Mouse (Mus musculus): ENCODE measurements at regions not wholly inside any gene's neighbourhood (a gene's known extent, or its start where the extent isn't known, plus 50 kb on each side); places are given as distances from the start of the nearest gene placed in this dataset.

DNA sequence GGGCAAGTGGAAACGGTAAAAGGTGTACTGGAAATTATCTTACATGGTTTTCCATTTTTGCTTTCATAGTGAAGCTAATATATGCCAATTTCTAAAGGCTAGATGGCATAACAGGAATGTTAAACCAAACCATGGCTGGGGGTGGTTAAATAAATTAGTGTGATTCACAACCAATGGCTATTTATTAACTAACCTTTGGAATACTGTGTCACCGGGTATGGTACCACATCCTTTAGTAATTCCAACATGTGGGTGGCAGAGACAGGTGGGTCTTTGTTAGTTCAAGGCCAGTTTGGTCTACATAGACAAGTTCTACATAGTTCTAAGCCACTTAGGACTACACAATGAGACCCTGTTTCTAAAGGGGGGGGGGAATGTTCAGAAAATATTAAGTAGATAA, 179.8 kb upstream of the Plxnc1 start:
- intact Hi-C loops (cut with DNase I) = no loop called here
- no peak for DNase-seq (ENCODE audit: low spot score in 2 of 2)

GRCm38 (mm10) chr10:95120007-95120406, 175.4 kb upstream of the Plxnc1 start:
- intact Hi-C loops (cut with DNase I) = no loop called here
- DNase-seq (ENCODE audit: low spot score in 2 of 2) = no peak

DNA sequence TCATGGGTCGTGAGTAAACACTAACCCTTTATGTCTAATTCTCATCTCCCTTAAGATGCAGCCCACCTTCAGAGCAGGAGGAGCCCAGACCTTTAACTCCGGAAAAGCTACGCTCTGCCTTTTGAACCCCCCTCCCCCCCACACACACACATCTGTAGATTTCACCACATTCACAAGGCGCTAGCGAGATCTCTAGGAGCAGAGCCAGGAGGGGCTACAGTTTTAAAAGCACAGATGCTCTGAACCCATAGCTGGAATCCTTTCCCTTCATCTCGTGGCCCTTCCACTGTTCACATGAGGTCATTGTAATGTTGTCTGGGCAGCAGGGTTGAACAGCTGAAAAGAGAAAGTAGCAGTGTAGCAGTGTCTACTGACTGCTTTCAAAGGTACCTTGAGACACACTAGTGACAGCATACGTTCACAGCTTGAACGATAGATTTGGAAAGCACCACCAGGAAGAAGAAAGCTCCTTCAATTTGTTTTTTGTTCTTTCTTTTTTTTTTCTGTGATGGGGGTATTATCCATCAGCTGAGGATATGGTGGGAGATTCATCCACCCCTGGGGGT, 174.2 kb upstream of the Plxnc1 start:
- no peak for DNase-seq (ENCODE audit: low spot score in 2 of 2)
- intact Hi-C loops (cut with DNase I) = no loop called here

DNA sequence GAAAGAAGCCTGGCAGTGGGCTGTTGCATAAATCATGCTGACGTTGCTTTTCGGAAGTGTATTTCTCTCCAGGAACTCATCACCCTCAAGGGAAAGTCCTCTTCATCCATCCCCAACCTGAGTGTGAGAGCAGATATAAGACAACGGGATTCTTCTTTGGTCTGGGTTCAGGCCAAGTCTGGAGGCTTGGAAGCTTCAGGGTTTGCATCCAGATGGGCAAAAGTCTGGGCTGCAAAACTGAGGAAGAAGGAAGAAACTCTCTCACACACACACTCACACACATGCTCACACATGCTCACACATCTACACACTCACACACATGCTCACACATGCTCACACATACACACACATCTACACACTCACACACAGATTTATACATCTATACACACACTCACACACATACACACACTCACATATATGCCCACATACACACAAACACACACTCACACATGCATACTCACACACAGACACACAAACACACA, 173.1 kb upstream of the Plxnc1 start:
- DNase-seq (ENCODE audit: low spot score in 2 of 2) = no peak
- intact Hi-C loops (cut with DNase I) = no loop called here

DNA sequence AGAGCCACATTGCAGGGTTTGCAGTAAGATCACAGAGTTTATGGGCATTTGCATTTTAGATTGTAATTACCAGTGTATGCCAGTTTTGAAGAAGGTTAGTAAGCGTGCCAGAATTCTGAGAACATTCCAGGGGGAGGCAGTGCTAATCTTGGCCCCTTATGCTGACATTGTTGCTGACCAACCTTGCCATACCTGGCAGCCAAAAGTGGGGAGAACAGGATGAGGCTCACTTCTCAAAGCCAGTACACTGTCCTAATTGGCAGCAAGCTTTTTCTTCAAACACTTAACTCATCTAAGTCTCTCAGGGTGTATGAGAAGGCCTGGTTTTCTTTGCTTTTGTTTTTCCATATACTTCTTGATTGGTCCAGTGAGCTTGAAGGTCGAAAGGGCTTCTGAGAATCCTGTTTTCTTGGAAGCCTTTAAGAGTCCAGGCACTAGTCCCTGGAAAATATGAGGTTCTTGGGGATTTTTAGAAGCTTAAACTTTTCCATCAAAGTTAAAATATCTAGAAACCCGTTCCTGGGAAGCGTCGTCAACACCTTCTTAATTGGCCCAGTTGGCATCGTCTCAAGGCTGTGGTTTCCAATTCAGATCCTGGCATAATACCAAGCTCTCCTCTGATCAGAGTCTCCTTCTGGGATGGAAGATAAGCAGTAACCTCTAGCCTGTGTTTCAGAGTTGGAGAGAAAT, 172.6 kb upstream of the Plxnc1 start:
- intact Hi-C loops (cut with DNase I) = no loop called here
- DNase-seq (ENCODE audit: low spot score in 2 of 2) = peak in 1 of 2 experiments; percentile 17

DNA sequence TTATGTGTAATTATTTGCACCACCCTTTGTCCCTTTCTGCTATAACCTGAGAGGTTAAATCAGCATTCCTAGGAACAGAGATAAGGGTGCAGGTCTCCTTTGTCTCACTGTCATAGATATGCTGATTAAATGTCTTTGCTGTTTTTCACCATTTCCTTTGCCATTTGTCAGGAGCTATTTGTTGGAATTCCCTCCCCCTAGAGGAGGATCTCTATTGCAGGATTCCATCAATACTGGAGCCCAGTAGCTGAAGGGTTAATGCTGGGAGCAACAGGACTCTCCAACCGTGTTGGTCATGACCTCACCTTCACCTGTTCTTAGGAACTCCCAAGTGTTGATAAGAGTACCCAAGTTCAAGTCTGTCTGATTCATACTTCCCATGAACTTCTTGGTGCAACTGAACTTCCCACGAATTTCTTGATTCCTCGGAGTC, 172.0 kb upstream of the Plxnc1 start:
- intact Hi-C loops (cut with DNase I) = no loop called here
- DNase-seq (ENCODE audit: low spot score in 2 of 2) = no peak

DNA sequence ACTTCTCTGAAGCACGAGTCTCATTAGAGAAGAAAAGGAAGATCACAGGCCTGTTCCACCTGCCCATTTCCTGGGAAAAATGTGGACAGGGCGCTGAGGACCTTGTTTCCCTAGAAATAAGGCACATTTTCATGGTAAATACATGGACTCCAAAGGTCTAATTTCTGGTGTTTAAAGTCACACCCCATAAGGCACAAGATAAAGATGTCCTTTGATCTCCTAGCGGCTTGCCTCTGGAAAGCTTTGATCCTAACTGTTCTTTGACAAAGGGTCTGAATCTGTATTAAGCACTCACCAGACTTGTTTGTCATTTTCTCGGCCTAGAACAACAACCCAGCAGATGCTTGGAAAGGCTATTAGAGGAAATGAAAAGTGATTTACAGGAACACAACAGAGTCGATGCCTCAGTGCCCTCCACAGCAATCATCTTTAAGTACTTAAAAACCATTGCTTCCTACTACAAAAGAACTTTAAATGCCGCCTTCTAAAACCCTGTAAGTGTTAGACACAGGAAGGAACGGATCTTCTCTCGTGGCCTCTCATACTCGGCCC, 168.3 kb upstream of the Plxnc1 start:
- intact Hi-C loops (cut with DNase I) = no loop called here
- DNase-seq (ENCODE audit: low spot score in 2 of 2) = no peak

DNA sequence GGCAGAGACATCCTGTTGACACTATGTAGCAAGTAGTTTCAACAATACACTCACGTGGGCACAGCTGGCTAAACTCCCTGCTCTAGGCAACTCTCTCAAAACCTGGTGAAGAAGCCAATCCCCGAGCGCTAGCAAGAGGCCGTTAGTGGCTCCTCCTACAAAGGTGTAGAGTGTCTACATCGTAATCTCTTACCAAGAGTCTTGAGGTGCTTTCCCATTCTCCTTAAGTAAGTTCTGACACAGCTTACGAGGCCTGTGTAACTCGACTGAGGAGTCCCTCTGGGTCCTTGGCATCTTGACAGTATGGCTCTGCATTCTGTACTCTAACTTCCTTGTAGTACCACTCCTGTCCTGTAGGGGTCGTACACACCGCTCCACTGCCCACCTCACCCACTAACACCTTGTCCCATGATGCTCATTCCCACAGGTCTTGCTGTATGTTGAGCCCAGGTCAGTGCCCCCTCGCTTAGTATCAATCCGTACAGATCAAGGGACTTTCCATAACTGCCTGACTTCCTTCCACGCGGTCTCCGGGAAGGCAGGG, 167.7 kb upstream of the Plxnc1 start:
- no peak for DNase-seq (ENCODE audit: low spot score in 2 of 2)
- intact Hi-C loops (cut with DNase I) = no loop called here

DNA sequence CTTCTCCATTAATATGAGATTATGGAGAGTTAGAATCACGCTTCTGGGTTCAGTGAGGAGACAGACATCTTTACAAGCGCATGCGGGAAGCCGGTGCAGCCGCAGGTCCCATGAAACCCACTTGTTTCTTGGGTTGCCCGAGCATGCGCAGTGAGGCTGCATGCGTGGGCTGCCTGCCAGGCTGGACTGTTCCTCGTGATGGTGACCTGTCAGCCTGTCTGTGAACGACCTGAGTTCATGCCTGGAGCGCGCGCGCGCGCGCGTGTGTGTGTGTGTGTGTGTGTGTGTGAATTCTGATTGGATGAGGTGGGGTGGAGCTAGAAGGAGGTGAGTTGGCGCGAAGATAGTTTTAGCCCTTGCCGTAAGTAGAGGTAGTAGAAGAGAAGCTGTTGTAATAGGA, 166.2 kb upstream of the Plxnc1 start:
- intact Hi-C loops (cut with DNase I) = no loop called here
- no peak for DNase-seq (ENCODE audit: low spot score in 2 of 2)

GRCm38 (mm10) chr10:95109576-95109975, 164.9 kb upstream of the Plxnc1 start:
- intact Hi-C loops (cut with DNase I) = loop anchor here (10.0 kb wide), 1 partner anchor 215 kb away; the partner anchor contains the start of gene Cradd
- no peak for DNase-seq (ENCODE audit: low spot score in 2 of 2)

GRCm38 (mm10) chr10:95107532-95108251, 163.1 kb upstream of the Plxnc1 start:
- DNase-seq (ENCODE audit: low spot score in 2 of 2) = no peak

DNA sequence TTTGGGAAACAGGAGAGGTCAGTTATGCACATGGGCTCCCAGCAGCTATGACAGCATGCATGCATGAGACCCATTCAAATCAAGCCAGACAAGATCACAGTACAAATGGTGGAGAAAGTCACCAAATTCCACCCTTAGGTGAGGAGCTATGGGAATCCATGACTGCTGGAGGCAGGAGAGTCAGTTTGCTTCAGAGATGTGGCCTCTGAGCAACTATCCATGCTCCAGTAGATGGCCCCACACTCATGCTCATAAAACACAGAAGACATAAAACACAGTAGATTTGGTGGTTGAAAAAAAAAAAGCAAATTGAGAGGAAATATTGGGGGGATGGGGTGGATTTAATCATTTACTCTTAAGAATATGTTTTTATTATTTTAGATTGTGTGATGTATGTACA, 159.2 kb upstream of the Plxnc1 start:
- intact Hi-C loops (cut with DNase I) = loop anchor here (5.0 to 10.0 kb wide), 3 partner anchors 221 to 373 kb away; partner anchors contain the start of genes Cradd and Socs2
- peak; percentile 21 to 41 for DNase-seq (ENCODE audit: low spot score in 2 of 2)

More at GRCm38 (mm10) chr10:95107532-95108251, 163.1 kb upstream of the Plxnc1 start:
- intact Hi-C loops (cut with DNase I) = loop anchor here (10.0 kb wide), 1 partner anchor 217 kb away; the partner anchor contains the start of gene Cradd

DNA sequence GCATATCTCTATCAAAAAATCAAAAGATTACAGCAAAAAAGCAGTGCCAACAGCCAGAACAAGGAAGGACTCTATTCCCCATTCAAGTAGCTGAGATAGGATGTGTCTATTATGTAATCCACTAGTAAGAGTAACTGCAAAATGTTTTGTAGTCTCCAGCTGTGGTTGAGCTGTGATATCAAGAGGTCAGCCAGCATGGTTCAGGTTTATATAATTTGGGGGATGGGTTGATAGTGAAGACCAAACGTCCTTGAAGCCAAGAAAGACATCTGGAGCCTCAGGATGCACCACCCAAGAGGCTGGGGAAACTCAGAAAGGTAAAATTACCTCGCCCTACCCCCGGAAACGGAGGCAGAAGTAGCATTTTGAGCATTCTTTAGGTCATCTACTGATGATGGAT, 158.3 kb upstream of the Plxnc1 start:
- intact Hi-C loops (cut with DNase I) = loop anchor here (5.0 to 10.0 kb wide), 3 partner anchors 222 to 374 kb away; partner anchors contain the start of genes Cradd and Socs2

DNA sequence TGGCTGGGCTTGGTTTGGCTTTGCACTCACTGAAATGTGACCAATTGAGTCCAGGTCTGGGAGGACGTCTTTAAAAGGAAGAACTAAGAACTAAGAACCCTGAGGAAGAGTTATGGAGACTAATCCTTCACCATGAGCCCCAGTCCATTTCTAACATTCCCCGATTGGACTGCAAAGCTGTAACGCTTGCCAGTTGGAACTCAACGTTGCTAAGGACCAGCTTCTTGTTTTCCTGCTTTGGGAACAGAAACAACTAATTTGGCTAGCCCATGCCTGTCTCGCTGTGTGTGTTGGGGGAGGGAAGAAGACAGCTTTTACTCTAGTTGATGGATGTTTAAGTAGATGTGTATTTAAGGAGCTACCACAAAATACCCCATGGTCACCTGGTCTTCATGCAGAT, 155.3 kb upstream of the Plxnc1 start:
- intact Hi-C loops (cut with DNase I) = loop anchor here (5.0 to 10.0 kb wide), 3 partner anchors 225 to 377 kb away; partner anchors contain the start of genes Cradd and Socs2
- peak; percentile 24 to 26 for DNase-seq (ENCODE audit: low spot score in 2 of 2)

More for the DNA sequence above, 158.3 kb upstream of the Plxnc1 start:
- DNase-seq (ENCODE audit: low spot score in 2 of 2) = no peak

DNA sequence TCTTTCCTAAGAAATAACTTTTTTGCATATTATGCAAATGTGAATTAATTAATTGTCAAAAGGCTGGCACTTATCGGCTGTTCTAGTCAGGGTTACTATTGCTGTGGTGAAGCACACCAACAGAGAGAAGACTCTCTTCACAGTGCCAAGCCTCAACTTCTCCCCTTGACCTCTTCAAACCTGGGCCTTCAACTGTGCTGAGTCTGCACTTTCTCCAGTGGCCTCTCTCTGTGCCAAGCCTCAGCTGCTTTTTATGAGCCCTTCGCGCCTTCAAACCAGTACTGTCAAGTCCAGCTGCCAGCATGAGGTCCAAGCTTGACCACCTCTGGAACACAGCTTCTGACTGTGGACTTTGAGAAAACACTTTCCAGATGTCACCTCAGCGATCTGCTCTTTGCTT, 151.2 kb upstream of the Plxnc1 start:
- DNase-seq (ENCODE audit: low spot score in 2 of 2) = no peak
- intact Hi-C loops (cut with DNase I) = no loop called here

DNA sequence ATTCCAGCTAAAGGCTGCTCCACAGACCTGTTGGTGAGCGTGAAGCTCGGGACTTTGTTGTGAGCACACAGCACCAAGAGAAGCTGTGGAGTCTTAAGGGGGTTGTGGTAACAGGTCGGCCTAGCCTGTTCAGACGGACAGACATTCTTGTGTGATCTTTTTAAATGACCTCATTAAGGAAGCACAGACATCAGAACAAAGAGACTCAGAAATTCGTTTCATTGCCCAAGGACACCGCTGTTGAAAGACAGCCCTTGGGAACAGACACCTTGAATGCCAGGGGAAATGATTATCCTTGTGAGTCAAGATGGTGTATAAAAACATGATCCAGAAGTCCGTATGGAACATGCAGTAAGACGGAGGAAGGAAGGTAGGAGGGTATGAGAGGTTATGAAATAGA, 150.1 kb upstream of the Plxnc1 start:
- intact Hi-C loops (cut with DNase I) = no loop called here
- DNase-seq (ENCODE audit: low spot score in 2 of 2) = no peak

DNA sequence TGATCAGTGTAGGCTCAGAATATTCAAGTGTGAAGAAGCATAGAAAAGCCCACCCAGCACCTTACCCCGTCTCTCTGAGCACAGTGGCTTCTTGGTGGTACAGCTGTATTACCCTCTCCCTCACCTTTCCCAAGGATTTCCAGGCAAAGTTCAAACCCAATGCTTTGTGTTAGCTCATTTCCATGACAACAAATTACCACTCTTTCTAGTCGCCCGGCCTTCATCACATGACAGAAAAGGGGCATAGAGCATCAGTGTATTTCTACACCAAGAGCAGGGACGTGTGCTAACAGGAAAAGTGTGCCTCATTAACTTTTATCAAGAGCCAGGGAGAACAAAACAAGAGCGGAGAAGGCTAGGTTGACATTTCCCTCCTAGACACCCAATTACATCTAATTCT, 148.6 kb upstream of the Plxnc1 start:
- intact Hi-C loops (cut with DNase I) = no loop called here
- DNase-seq (ENCODE audit: low spot score in 2 of 2) = no peak

DNA sequence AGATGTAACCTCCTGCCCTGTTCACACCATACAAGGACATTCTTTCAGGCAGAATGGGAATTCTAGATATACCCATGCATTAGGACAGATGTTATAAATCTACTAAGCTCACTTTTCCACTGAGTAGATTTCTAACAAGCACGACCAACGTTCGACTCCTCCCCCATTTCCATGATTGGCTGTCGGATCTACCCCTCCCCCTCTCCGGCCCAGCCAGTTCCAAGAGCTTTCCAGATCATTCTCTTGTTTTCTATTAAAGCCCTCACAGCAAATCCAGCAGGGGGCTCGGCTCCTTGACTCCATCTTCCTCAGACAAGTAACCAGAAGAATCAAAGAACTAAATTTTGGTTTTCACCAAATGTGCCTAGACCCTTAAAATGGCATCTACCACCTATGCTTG, 146.5 kb upstream of the Plxnc1 start:
- no peak for DNase-seq (ENCODE audit: low spot score in 2 of 2)
- intact Hi-C loops (cut with DNase I) = no loop called here

DNA sequence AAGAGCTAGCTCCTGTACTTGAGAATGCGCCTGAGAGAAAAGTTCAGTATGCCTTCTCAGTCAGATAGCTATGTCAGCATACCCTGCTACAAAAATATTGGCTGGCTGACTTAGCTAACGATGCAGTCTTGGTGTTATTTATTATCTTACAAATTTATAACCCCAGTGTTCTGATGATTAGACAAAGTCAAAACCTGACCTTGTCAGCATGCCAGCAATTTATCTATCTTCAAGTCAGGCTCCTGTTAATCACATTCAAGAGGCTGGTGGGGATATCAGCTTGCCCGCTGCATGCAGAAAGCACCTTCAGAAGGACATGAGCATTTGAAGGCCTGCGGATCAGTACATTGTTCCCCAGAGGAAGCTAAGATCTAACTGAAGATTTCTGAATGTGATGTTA, 146.0 kb upstream of the Plxnc1 start:
- intact Hi-C loops (cut with DNase I) = no loop called here
- no peak for DNase-seq (ENCODE audit: low spot score in 2 of 2)

DNA sequence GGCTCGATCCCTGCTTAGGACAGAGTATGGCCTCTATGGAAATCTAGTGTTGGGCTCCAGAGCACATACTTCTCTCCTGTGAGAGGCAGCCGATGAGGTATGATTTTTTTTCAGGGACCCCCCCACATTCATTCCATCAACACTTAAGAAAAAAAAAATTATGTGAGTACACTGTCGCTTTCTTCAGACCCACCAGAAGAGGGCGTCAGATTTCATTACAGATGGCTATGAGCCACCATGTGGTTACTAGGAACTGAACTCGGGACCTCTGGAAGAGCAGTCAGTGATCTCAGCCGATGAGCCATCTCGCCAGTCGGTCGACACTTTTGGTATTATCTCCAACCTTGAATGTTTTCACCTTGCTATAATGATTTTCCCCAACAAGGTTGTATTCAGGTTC, 145.4 kb upstream of the Plxnc1 start:
- intact Hi-C loops (cut with DNase I) = no loop called here

More for the DNA sequence above, 145.4 kb upstream of the Plxnc1 start:
- DNase-seq (ENCODE audit: low spot score in 2 of 2) = no peak

Measured in left cerebral cortex, postnatal 14 days (tissue).